Mouse (Mus musculus) CD4-positive, CD25-positive, alpha-beta regulatory T cell, adult 4 months (primary cell): ENCODE data around the gene Cdc123. TPM values are rescaled to one million over a fixed set of nuclear protein-coding genes. Genes with fewer than 3 reads are reported as not detected.

Source experiments
- polyA plus RNA-seq, 2 experiments: library from polyadenylated mRNA; unstranded; fragments of 100-300 nt; shearing (Covaris generic); gene quantifications; one replicate each; pipeline ENCODE4 v1.2.1; 2017

Gene Cdc123
- polyA plus RNA-seq, 2 experiments from 2014 or later = 181 to 224 TPM

Other genes starting within 250 kb of the Cdc123 start
- gene Camk1d, start 130.6 kb downstream of the Cdc123 start, polyA plus RNA-seq = 10 to 100 TPM in 1 of 2 experiments, 1 to 10 TPM in 1; 9.7 to 10.1 TPM
- 10 to 100 TPM; 42.0 to 54.7 TPM for gene Nudt5, start 145 bp downstream of the Cdc123 start, polyA plus RNA-seq
- gene Gm13199, start 17.8 kb upstream of the Cdc123 start, polyA plus RNA-seq = 1 to 10 TPM in 1 of 2 experiments, not detected in 1; 2.5 TPM
- 10 to 100 TPM; 17.6 to 25.1 TPM for gene Sec61a2, start 50.3 kb upstream of the Cdc123 start, polyA plus RNA-seq
- gene Dhtkd1, start 97.6 kb upstream of the Cdc123 start, polyA plus RNA-seq = under 1 TPM in 1 of 2 experiments, not detected in 1; 0.05 TPM
- 10 to 100 TPM; 18.5 to 20.8 TPM for gene Upf2, start 106.3 kb upstream of the Cdc123 start, polyA plus RNA-seq